Mouse (Mus musculus): ENCODE measurements around the gene Cyren. TPM values are rescaled to one million over a fixed set of nuclear protein-coding genes. Genes with fewer than 3 reads are reported as not detected.

The Cyren gene
- polyA plus RNA-seq, 1 experiment from 2014 or later, result 15.2 TPM

DNA sequence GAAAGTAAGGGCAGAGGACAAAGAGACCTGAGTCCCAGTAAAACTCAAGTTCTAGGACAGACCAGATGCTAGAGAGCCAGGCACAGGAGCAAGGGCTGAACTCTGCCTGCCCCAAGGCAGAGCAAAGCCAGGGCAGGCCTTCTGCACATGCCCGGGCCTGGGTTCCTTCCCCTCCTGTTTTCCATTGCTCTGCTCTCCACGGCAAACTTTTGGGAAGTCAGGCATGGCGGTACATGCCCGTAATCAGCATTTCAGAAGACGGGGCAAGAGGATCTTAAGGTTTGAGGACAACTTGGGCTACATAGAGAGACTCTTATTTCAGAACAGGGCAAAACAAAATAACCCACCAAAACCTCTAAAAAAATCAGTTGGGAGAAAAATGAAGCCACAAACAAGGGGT, 7.7 kb downstream of the Cyren start:
- no peak overlapping the region for H3K4me3 ChIP-seq (ENCODE audit: low read length)
- H3K4me1 ChIP-seq (ENCODE audit: insufficient read depth, low read length), result peaks cover 42% of the 10 kb centered on the region
- WGBS, result 71% methylated on average over 5 of the region's 5 CpGs
- H3K36me3 ChIP-seq (ENCODE audit: insufficient read depth, low read length), result 0 out of 2 replicates have a peak, but pooled peaks cover 3% of the 10 kb centered on the region
- H3K27me3 ChIP-seq (ENCODE audit: insufficient read depth, low read length), result no peaks in the 10 kb centered on the region
- H3K9ac ChIP-seq (replicated peaks; ENCODE audit: low read length), result no peak overlapping the region; the same call in 1 of the 2 replicates
- H3K9me3 ChIP-seq (ENCODE audit: low read length), result no peaks in the 10 kb centered on the region
- no peak overlapping the region for H3K4me2 ChIP-seq (replicated peaks; ENCODE audit: low read depth, low read length)
- peak overlapping the region; percentile 50; the same call in 1 of the 2 replicates for H3K27ac ChIP-seq (ENCODE audit: low read length)
- no peak for ATAC-seq (ENCODE audit: low FRiP score, low TSS enrichment)

GRCm38 (mm10) chr6:34869225-34869915, 8.5 kb downstream of the Cyren start:
- Histone ChIP-seq H3K9ac (replicated peaks; ENCODE audit: low read length) (no peak overlapping the region), H3K4me1 (ENCODE audit: insufficient read depth, low read length) (peaks cover 36% of the 10 kb centered on the region), H3K36me3 (ENCODE audit: insufficient read depth, low read length) (0 out of 2 replicates have a peak, but pooled peaks cover 3% of the 10 kb centered on the region), H3K4me3 (ENCODE audit: low read length) (no peak overlapping the region), H3K27me3 (ENCODE audit: insufficient read depth, low read length) (no peaks in the 10 kb centered on the region), H3K9me3 (ENCODE audit: low read length) (no peaks in the 10 kb centered on the region), H3K4me2 (replicated peaks; ENCODE audit: low read depth, low read length) (no peak overlapping the region), H3K27ac (ENCODE audit: low read length) (peak overlapping the region; percentile 50; the same call in 1 of the 2 replicates)
- no peak for ATAC-seq (ENCODE audit: low FRiP score, low TSS enrichment)
- WGBS, result 63% methylated on average over 13 of the region's 13 CpGs

- H3K4me1 ChIP-seq (ENCODE audit: insufficient read depth, low read length), result peaks cover 34% of the 10 kb centered on the region; the same call in 1 of the 2 replicates
- 0 out of 2 replicates have a peak, but pooled peaks cover 3% of the 10 kb centered on the region for H3K36me3 ChIP-seq (ENCODE audit: insufficient read depth, low read length)
- no peak overlapping the region for H3K4me3 ChIP-seq (ENCODE audit: low read length)
- no peaks in the 10 kb centered on the region for H3K9me3 ChIP-seq (ENCODE audit: low read length)
- no peak overlapping the region for H3K4me2 ChIP-seq (replicated peaks; ENCODE audit: low read depth, low read length)
- 76% methylated on average over 20 of the region's 20 CpGs for WGBS
- H3K27ac ChIP-seq (ENCODE audit: low read length), result no peak overlapping the region
- ATAC-seq (ENCODE audit: low FRiP score, low TSS enrichment), result no peak
- H3K9ac ChIP-seq (replicated peaks; ENCODE audit: low read length), result no peak overlapping the region
- no peaks in the 10 kb centered on the region for H3K27me3 ChIP-seq (ENCODE audit: insufficient read depth, low read length)
These were observed 9.2 kb downstream of the Cyren start for GRCm38 (mm10) chr6:34868507-34869217.

GRCm38 (mm10) chr6:34867995-34868350, 9.9 kb downstream of the Cyren start:
- no peaks in the 10 kb centered on the region for H3K27me3 ChIP-seq (ENCODE audit: insufficient read depth, low read length)
- H3K9me3 ChIP-seq (ENCODE audit: low read length), result no peaks in the 10 kb centered on the region
- no peak for ATAC-seq (ENCODE audit: low FRiP score, low TSS enrichment)
- H3K9ac ChIP-seq (replicated peaks; ENCODE audit: low read length), result no peak overlapping the region
- 80% methylated on average over 10 of the region's 10 CpGs for WGBS
- H3K4me2 ChIP-seq (replicated peaks; ENCODE audit: low read depth, low read length), result no peak overlapping the region
- H3K36me3 ChIP-seq (ENCODE audit: insufficient read depth, low read length), result no peaks in the 10 kb centered on the region
- H3K27ac ChIP-seq (ENCODE audit: low read length), result no peak overlapping the region
- no peak overlapping the region for H3K4me3 ChIP-seq (ENCODE audit: low read length)
- H3K4me1 ChIP-seq (ENCODE audit: insufficient read depth, low read length), result peaks cover 34% of the 10 kb centered on the region

- ATAC-seq (ENCODE audit: low FRiP score, low TSS enrichment), result no peak
- no peak overlapping the region for H3K4me3 ChIP-seq (ENCODE audit: low read length)
- no peak overlapping the region for H3K4me2 ChIP-seq (replicated peaks; ENCODE audit: low read depth, low read length)
- H3K27ac ChIP-seq (ENCODE audit: low read length), result no peak overlapping the region
- H3K4me1 ChIP-seq (ENCODE audit: insufficient read depth, low read length), result peaks cover 38% of the 10 kb centered on the region
- H3K27me3 ChIP-seq (ENCODE audit: insufficient read depth, low read length), result no peaks in the 10 kb centered on the region
- no peak overlapping the region for H3K9ac ChIP-seq (replicated peaks; ENCODE audit: low read length)
- H3K9me3 ChIP-seq (ENCODE audit: low read length), result no peaks in the 10 kb centered on the region
- 77% methylated on average over 16 of the region's 16 CpGs for WGBS
- H3K36me3 ChIP-seq (ENCODE audit: insufficient read depth, low read length), result no peaks in the 10 kb centered on the region
These were observed 10.4 kb downstream of the Cyren start for GRCm38 (mm10) chr6:34867301-34867994.

DNA sequence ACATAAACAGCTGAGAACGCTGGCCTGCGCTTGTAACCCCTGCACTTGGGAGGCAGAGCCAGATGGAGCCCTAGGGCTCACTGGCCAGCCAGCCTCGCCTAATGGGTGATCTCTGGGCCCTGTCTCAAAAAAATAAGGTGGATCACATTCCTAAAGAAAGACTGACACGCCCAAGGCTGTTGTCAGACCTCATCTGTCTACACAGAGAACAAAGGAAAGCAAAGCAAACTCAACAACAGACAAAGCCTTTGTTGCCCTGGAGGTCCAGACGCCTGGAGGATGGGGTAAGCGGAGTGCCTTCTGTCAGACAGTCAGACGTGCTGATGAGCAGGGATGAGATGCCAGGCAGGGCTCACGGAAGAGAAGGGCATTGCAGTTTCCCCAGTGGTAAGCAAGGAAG, 11.1 kb downstream of the Cyren start:
- Histone ChIP-seq H3K36me3 (ENCODE audit: insufficient read depth, low read length) (no peaks in the 10 kb centered on the region), H3K27ac (ENCODE audit: low read length) (no peak overlapping the region), H3K9me3 (ENCODE audit: low read length) (no peaks in the 10 kb centered on the region), H3K4me3 (ENCODE audit: low read length) (no peak overlapping the region), H3K4me1 (ENCODE audit: insufficient read depth, low read length) (peaks cover 38% of the 10 kb centered on the region), H3K27me3 (ENCODE audit: insufficient read depth, low read length) (no peaks in the 10 kb centered on the region), H3K4me2 (replicated peaks; ENCODE audit: low read depth, low read length) (no peak overlapping the region), H3K9ac (replicated peaks; ENCODE audit: low read length) (no peak overlapping the region)
- no peak for ATAC-seq (ENCODE audit: low FRiP score, low TSS enrichment)
- WGBS, result 67% methylated on average over 8 of the region's 8 CpGs

DNA sequence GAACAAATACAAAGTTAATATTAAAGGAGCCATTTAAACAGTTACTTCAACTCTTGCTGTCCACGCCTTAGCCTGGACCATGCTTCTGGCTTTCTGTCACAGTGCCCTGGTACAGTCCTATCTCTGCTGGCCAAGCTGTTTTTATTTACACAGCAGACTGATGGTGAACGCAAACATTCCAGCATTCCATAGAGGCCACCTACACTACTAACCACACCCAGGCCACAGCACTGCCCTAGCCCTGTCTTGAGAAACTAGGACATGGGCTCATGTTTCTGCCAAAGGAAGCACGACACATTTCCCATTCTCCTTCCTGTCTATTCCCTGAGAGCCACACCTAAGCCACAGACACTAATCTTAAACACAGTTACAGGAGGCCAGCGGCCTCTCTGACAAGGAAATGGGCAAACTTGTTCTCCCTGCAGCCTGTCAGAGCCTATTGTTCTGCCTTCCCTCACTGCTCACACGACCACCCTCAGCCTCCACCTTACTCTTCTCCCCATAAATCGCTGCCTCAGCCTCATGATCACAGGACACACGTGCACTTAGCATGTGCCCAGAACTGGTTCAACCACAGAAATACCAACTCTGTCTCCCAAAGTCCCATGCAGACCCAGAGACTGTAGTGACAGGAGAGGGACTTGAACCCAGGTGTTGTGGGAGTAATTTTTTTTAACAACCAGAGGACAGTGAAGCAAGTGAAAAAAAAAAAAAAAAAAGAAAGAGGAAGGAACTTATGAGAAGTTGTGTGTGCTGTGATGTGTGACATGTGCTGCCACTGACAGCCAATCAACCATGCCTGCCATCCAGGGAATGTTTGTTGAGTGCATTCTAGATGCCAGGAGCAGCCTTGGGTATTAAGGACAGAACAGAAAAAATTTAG, 11.9 kb downstream of the Cyren start:
- no peaks in the 10 kb centered on the region for H3K9me3 ChIP-seq (ENCODE audit: low read length)
- no peak overlapping the region for H3K4me2 ChIP-seq (replicated peaks; ENCODE audit: low read depth, low read length)
- H3K36me3 ChIP-seq (ENCODE audit: insufficient read depth, low read length), result no peaks in the 10 kb centered on the region
- 53% methylated on average over 7 of the region's 7 CpGs for WGBS
- H3K4me1 ChIP-seq (ENCODE audit: insufficient read depth, low read length), result peaks cover 36% of the 10 kb centered on the region
- H3K9ac ChIP-seq (replicated peaks; ENCODE audit: low read length), result no peak overlapping the region
- no peak overlapping the region for H3K4me3 ChIP-seq (ENCODE audit: low read length)
- H3K27me3 ChIP-seq (ENCODE audit: insufficient read depth, low read length), result no peaks in the 10 kb centered on the region
- peak overlapping the region; percentile 72; the same call in 1 of the 2 replicates for H3K27ac ChIP-seq (ENCODE audit: low read length)
- ATAC-seq (ENCODE audit: low FRiP score, low TSS enrichment), result peak; percentile 57

DNA sequence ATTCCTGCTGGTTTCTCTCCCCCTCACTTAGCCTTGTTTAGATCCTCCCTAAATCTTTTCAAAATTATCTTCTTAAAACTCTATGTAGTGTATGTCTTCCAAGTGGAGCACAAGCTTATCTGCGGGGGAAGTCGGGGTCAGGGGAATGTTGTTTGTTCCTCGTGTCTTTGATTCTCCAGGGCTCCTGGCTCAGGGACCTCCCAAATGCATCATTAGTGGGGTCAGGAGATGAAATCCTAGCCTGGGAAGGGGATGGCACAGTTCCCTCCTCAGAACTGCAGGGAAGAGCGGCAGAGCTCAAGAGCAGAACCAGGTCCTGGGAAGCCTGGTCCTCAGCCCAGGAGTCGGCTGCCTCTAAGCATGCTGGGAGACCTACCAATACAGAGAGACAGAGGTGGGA, 12.6 kb downstream of the Cyren start:
- peaks cover 35% of the 10 kb centered on the region for H3K4me1 ChIP-seq (ENCODE audit: insufficient read depth, low read length)
- no peak overlapping the region for H3K9ac ChIP-seq (replicated peaks; ENCODE audit: low read length)
- H3K4me3 ChIP-seq (ENCODE audit: low read length), result no peak overlapping the region
- 46% methylated on average over 5 of the region's 5 CpGs for WGBS
- no peaks in the 10 kb centered on the region for H3K9me3 ChIP-seq (ENCODE audit: low read length)
- H3K36me3 ChIP-seq (ENCODE audit: insufficient read depth, low read length), result no peaks in the 10 kb centered on the region
- H3K27me3 ChIP-seq (ENCODE audit: insufficient read depth, low read length), result no peaks in the 10 kb centered on the region
- H3K27ac ChIP-seq (ENCODE audit: low read length), result peak overlapping the region; percentile 72; the same call in 1 of the 2 replicates
- no peak overlapping the region for H3K4me2 ChIP-seq (replicated peaks; ENCODE audit: low read depth, low read length)
- no peak for ATAC-seq (ENCODE audit: low FRiP score, low TSS enrichment)

DNA sequence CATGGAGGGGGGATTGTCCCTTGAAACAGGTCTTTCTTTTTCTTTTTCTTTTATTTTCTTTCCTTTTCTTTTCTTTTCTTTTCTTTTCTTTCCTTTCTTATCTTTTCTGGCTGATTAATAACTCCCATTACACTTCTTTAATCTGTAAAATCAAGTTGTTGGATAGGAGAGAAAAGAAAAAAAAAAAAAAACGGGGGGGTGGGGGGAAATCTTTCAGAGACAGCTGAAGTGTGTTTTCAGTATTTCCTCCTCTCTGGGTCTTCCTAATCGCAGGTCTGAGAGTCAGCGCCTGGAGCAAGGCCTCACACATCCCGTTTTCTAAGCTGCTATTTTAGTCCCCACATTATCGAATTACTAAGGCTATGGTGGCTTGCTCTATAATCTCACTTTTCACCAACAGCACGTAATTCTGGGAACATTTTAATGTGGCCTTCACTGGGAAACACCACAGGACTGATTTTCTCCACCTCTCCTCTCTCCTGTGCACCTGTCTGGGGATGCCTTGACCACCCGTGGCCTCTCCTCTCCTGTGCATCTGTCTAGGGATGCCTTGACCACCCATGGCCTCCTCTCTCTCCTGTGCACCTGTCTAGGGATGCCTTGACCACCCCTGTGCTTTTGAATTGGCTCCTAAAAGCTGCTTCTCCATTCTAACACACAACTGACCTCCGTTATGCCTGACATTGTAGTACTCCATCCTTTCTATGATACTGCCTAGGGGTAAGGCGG, 13.9 kb downstream of the Cyren start:
- no peaks in the 10 kb centered on the region for H3K36me3 ChIP-seq (ENCODE audit: insufficient read depth, low read length)
- no peak overlapping the region for H3K4me3 ChIP-seq (ENCODE audit: low read length)
- H3K9me3 ChIP-seq (ENCODE audit: low read length), result no peaks in the 10 kb centered on the region
- no peak overlapping the region for H3K9ac ChIP-seq (replicated peaks; ENCODE audit: low read length)
- 62% methylated on average over 9 of the region's 9 CpGs for WGBS
- H3K27me3 ChIP-seq (ENCODE audit: insufficient read depth, low read length), result no peaks in the 10 kb centered on the region
- no peak overlapping the region for H3K4me2 ChIP-seq (replicated peaks; ENCODE audit: low read depth, low read length)
- no peak for ATAC-seq (ENCODE audit: low FRiP score, low TSS enrichment)
- H3K27ac ChIP-seq (ENCODE audit: low read length), result no peak overlapping the region
- peaks cover 31% of the 10 kb centered on the region for H3K4me1 ChIP-seq (ENCODE audit: insufficient read depth, low read length)

Data from kidney, embryonic 16.5 days (tissue).